23 mouse cellular contexts compared by ENCODE assay signal in genomic region chr9:47412786-47413185, GRCm38 (mm10).
"Had no signal": no experiment of that assay in that cellular context is flagged by ENCODE, and none has a peak within 500 bp of the region (broad histone marks: within the 10 kb centered on the region; RNA-seq: fewer than 3 reads in every experiment).

No protein-coding gene starts in this region.

- H3K4me1 ChIP-seq: liver, embryonic 12.5 days; liver, embryonic 15.5 days; megakaryocyte, embryonic 14.5 days; stomach, embryonic 15.5 days had no signal

- ATAC-seq: liver, embryonic 12.5 days; midbrain, embryonic 13.5 days; midbrain, embryonic 16.5 days had no signal

- H3K9ac ChIP-seq: limb, embryonic 13.5 days; liver, embryonic 12.5 days; liver, embryonic 15.5 days; lung, embryonic 15.5 days; midbrain, embryonic 13.5 days; neural tube, embryonic 13.5 days; stomach, embryonic 15.5 days had no signal

- H3K4me3 ChIP-seq: limb, embryonic 10.5 days; limb, embryonic 13.5 days; liver, embryonic 12.5 days; liver, embryonic 15.5 days; lung, embryonic 15.5 days; megakaryocyte, embryonic 14.5 days; midbrain, embryonic 10.5 days; midbrain, embryonic 13.5 days; myocyte; neural tube, embryonic 13.5 days; stomach, embryonic 15.5 days had no signal

- H3K27me3 ChIP-seq: liver, embryonic 15.5 days; megakaryocyte, embryonic 14.5 days had no signal

- DNase-seq: kidney, postnatal 14 days; kidney, postnatal 4 days; liver; lung, adult 18-20 months; lung, postnatal 10 days; lung, postnatal 36 days; retina, postnatal 1 day; right cerebral cortex, postnatal 25 days; spleen, adult 18-20 months; thymus, adult 18-20 months; thymus, postnatal 36 days had no signal

- H3K27ac ChIP-seq: limb, embryonic 10.5 days; limb, embryonic 13.5 days; liver, embryonic 12.5 days; liver, embryonic 15.5 days; lung, embryonic 15.5 days; midbrain, embryonic 10.5 days; midbrain, embryonic 13.5 days; neural tube, embryonic 13.5 days; stomach, embryonic 15.5 days had no signal

- H3K9me3 ChIP-seq: limb, embryonic 10.5 days; limb, embryonic 13.5 days; liver, embryonic 12.5 days; liver, embryonic 15.5 days; lung, embryonic 15.5 days; midbrain, embryonic 10.5 days; midbrain, embryonic 13.5 days; neural tube, embryonic 13.5 days; stomach, embryonic 15.5 days had no signal

- H3K4me2 ChIP-seq: limb, embryonic 13.5 days; liver, embryonic 12.5 days; liver, embryonic 15.5 days; lung, embryonic 15.5 days; midbrain, embryonic 13.5 days; neural tube, embryonic 13.5 days; stomach, embryonic 15.5 days had no signal

- H3K36me3 ChIP-seq: limb, embryonic 10.5 days; limb, embryonic 13.5 days; liver, embryonic 12.5 days; liver, embryonic 15.5 days; lung, embryonic 15.5 days; midbrain, embryonic 10.5 days; midbrain, embryonic 13.5 days; neural tube, embryonic 13.5 days; stomach, embryonic 15.5 days had no signal
